Mouse (Mus musculus) ES-E14 (cell line): Measurements from ENCODE around the gene Tmem44. TPM values are rescaled to one million over a fixed set of nuclear protein-coding genes. Genes with fewer than 3 reads are reported as not detected.

Experiments used
- DNase-seq: peaks from one replicate; pipeline ENCODE4 v3.0.0-alpha.2; 2013; ENCODE audit warnings: low read depth, low spot score
- H3K27ac ChIP-seq: 2 replicates; pipeline ENCODE4 v1.5.1; 2012; ENCODE audit warnings: low read depth, mild to moderate bottlenecking, low read length, moderate library complexity, mixed read lengths; ENCODE audit not compliant: poor library complexity, insufficient read depth, severe bottlenecking
- H3K36me3 ChIP-seq: 2 replicates; pipeline ENCODE4 v1.6.1; 2012; ENCODE audit warnings: mild to moderate bottlenecking, low read length, moderate library complexity, mixed read lengths; ENCODE audit not compliant: control insufficient read depth, poor library complexity, insufficient read depth, severe bottlenecking
- H3K4me1 ChIP-seq, 2 experiments: fragments of 150-350 bp in 1 of 2; sonication (generic) in 1 of 2; 2 replicates each; pipeline ENCODE4 v1.6.1; 2012; ENCODE audit warnings: low read length in 2 of 2, mild to moderate bottlenecking in 1 of 2, mixed read lengths in 1 of 2; ENCODE audit not compliant: control insufficient read depth in 2 of 2, insufficient read depth in 2 of 2, poor library complexity in 1 of 2
- H3K4me3 ChIP-seq, 2 experiments: fragments of 150-350 bp in 1 of 2; sonication (generic) in 1 of 2; 2 replicates each; pipeline ENCODE4 v1.5.1; 2012; ENCODE audit warnings: low read length in 2 of 2, low read depth in 1 of 2, mild to moderate bottlenecking in 1 of 2, mixed read lengths in 1 of 2; ENCODE audit not compliant: insufficient read depth in 1 of 2, poor library complexity in 1 of 2, severe bottlenecking in 1 of 2
- H3K9ac ChIP-seq: 2 replicates; pipeline ENCODE4 v1.6.1; 2012; ENCODE audit warnings: low read depth, mild to moderate bottlenecking, low read length, mixed read lengths; ENCODE audit not compliant: poor library complexity, insufficient read depth, severe bottlenecking
- H3K9me3 ChIP-seq: fragments of 150-350 bp; sonication (generic); 2 replicates; pipeline ENCODE4 v1.6.1; 2012; ENCODE audit warnings: low read depth, mild to moderate bottlenecking, low read length; ENCODE audit not compliant: control insufficient read depth, insufficient read depth
- CHD2 ChIP-seq: IDR thresholded peaks from 2 replicates; pipeline ENCODE4 v1.6.1; 2014; ENCODE audit warnings: mild to moderate bottlenecking, low read depth, low read length, inconsistent platforms
- HCFC1 ChIP-seq: IDR thresholded peaks from 2 replicates; pipeline ENCODE4 v1.6.1; 2012; ENCODE audit warnings: low read length, inconsistent platforms, borderline replicate concordance; ENCODE audit not compliant: insufficient read depth
- MAFK ChIP-seq: IDR thresholded peaks from 2 replicates; pipeline ENCODE4 v1.6.1; 2014; ENCODE audit warnings: mild to moderate bottlenecking, low read depth, low read length, inconsistent platforms; ENCODE audit not compliant: insufficient read depth
- ZC3H11A ChIP-seq: IDR thresholded peaks from 2 replicates; pipeline ENCODE4 v1.6.1; 2012; ENCODE audit warnings: low read depth, mild to moderate bottlenecking, inconsistent platforms, low read length, borderline replicate concordance
- ZNF384 ChIP-seq: IDR thresholded peaks from 2 replicates; pipeline ENCODE4 v1.6.1; 2012; ENCODE audit warnings: low read depth, low read length, inconsistent platforms
- in situ Hi-C, 2 experiments: fragments of 600-800 bp; cut with MboI; formaldehyde crosslinking; loops; one replicate each; pipeline ENCODE4 v1.15.1; 2025; ENCODE audit warnings: low sequenced_read_pairs in 2 of 2, inconsistent platforms in 1 of 2; ENCODE audit not compliant: unreplicated experiment in 2 of 2
- total RNA-seq: library from RNA; depleted of rRNA; stranded (reverse); fragments of 300-350 nt; gene quantifications from 2 replicates; pipeline ENCODE4 v1.2.3, GENCODE M21; 2012; rRNA removed

The Tmem44 gene
- total RNA-seq = 4.2 and 9.2 TPM in 2 replicates

GRCm38 (mm10) chr16:30550748-30551192, at the start of gene Tmem44:
Tmem44 (minus strand) TSS chr16:30550842.
- Histone ChIP-seq H3K4me1 (peaks cover 0 to 11% of the 10 kb centered on the region in 2 experiments; a peak in 1 of 4 replicates), H3K9me3 (0 out of 2 replicates have a peak, but pooled peaks cover 3% of the 10 kb centered on the region), H3K4me3 (peak within 1 kb of the TSS; percentile 81 to 91), H3K9ac (peak within 1 kb of the TSS; percentile 90), H3K27ac (no peak within 1 kb of the TSS), H3K36me3 (no peaks in the 10 kb centered on the region)
- in situ Hi-C loops = no loop called here
- DNase-seq = no peak
- TF ChIP-seq MAFK = no peak
- no peak for TF ChIP-seq ZC3H11A

- Histone ChIP-seq H3K36me3 (peaks cover 11% of the 10 kb centered on the region), H3K9me3 (no peaks in the 10 kb centered on the region), H3K4me1 (peaks cover 15 to 34% of the 10 kb centered on the region in 2 experiments; a peak in 3 of 4 replicates), H3K4me3 (peak within 1 kb of the TSS; percentile 66 to 80), H3K27ac (no peak within 1 kb of the TSS), H3K9ac (peak within 1 kb of the TSS; percentile 75)
- DNase-seq = peak; percentile 90
- TF ChIP-seq MAFK (no peak), HCFC1 (no peak), ZNF384 (no peak), CHD2 (no peak), ZC3H11A (no peak)
- in situ Hi-C loops = loop anchor here in 1 of 2 experiments (10.0 to 25.0 kb wide), 2 partner anchors 475 to 763 kb away; no protein-coding TSS in a partner anchor
Measured at GRCm38 (mm10) chr16:30599491-30600268, 49.0 kb upstream of the Tmem44 start, which contains the start of gene Fam43a. Fam43a (plus strand) TSS chr16:30599723.

GRCm38 (mm10) chr16:30596959-30597681, 46.5 kb upstream of the Tmem44 start:
- Histone ChIP-seq H3K27ac (no peak overlapping the region), H3K9ac (no peak overlapping the region; the same call in 1 of the 2 replicates), H3K36me3 (peaks cover 11% of the 10 kb centered on the region), H3K4me1 (peaks cover 3 to 20% of the 10 kb centered on the region in 2 experiments; a peak in 3 of 4 replicates), H3K4me3 (no peak overlapping the region), H3K9me3 (no peaks in the 10 kb centered on the region)
- in situ Hi-C loops = loop anchor here in 1 of 2 experiments (10.0 to 25.0 kb wide), 2 partner anchors 478 to 765 kb away; no protein-coding TSS in a partner anchor
- peak; percentile 77 for DNase-seq
- peak; percentile 93; the same call in 1 of the 2 replicates for TF ChIP-seq ZC3H11A
- TF ChIP-seq CHD2 = no peak

GRCm38 (mm10) chr16:30595835-30596557, 45.4 kb upstream of the Tmem44 start:
- DNase-seq = no peak
- in situ Hi-C loops = loop anchor here in 1 of 2 experiments (10.0 to 25.0 kb wide), 2 partner anchors 479 to 766 kb away; no protein-coding TSS in a partner anchor
- Histone ChIP-seq H3K9me3 (no peaks in the 10 kb centered on the region), H3K9ac (no peak overlapping the region), H3K4me3 (no peak overlapping the region), H3K36me3 (peaks cover 2% of the 10 kb centered on the region; the same call in 1 of the 2 replicates), H3K4me1 (peaks cover 3 to 11% of the 10 kb centered on the region in 2 experiments; a peak in 2 of 4 replicates), H3K27ac (no peak overlapping the region)
- no peak for TF ChIP-seq ZNF384
- no peak for TF ChIP-seq CHD2
- no peak for TF ChIP-seq ZC3H11A
- no peak for TF ChIP-seq MAFK
- TF ChIP-seq HCFC1 = no peak
